Mouse (Mus musculus): ENCODE results near the gene Dynlt1a.
"Not testable (repeated sequence)": the region's sequence is repeated elsewhere in the genome, so short reads cannot be mapped to it uniquely, and the experiment has no call there.

The Dynlt1a gene

DNA sequence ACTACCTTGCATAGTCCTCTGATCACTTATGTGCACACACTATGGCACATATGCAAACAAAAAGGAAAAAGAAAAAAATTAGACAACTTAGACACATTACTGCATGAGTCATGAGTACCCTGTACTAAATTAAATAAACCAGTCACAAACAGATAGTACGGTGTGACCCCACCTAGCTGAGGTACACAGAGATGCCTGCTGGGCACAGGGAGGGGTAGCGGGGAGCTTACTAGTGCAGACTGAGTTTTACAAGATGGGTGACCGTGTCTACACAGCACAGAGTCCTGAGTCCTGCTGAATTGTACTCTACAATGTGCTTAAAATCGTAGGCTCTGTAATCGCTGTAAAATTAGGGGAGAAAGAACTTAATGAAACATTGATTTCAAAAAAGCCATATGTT, 31.1 kb downstream of the Dynlt1a start:
- DNase-seq (ENCODE audit: low spot score) = not testable (repeated sequence)

DNA sequence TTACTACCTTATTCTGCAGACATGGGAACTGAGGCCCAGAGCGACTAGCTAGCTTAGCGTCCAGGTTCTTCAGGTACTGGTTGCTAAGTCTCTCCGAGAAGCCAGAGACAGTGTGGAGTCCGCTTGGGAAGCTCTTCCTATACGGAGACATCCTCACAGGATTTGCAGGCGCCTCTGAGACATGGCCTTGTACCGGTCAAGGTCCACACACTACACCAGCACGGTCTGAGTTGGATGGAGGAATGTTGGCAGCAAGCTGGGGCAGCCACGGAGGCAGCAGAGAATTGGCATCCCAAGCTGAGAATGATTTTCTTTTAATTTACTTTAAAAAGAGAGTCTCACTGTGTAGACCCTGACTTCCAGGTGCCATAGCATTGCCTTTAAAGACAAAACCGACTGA, 34.2 kb downstream of the Dynlt1a start:
- not testable (repeated sequence) for DNase-seq (ENCODE audit: low spot score)

DNA sequence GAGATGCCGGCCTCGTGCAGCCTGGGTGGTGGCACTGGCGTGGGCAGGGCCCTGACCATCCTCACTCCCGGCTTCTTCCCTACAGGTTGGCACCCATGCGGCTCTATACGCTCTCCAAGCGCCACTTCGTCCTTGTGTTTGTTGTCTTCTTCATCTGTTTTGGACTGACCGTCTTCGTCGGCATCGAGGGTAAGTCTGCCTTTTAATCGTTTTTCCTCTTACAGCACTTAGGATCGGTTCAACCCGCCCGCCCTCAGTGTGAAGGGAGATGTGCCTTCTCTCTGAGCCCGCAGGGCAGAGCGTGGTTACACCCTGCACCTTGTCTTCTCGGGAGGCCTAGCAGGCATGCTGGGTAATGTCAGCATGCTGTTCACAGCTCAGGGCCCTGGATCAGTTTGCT, 36.8 kb downstream of the Dynlt1a start:
- DNase-seq (ENCODE audit: low spot score) = not testable (repeated sequence)

DNA sequence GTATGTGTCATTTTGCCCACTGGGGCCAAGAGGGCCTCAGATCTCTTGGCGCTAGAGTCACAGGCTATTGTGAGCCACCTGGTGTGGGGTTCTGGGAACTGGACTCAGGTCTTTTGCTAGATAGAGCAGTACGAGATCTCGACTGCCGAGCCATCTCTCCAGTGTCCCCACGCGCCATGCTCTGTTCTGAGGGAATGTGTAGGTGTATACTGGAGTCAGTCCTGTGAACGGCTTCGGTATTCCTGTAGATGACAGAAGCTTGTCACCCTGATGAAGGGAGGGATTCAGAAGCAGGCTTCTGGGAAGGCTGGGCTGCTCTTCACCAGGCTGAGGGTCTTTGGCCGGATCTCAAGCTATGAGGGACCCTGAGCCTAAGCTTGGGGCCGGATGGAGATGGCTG, 37.5 kb downstream of the Dynlt1a start:
- not testable (repeated sequence) for DNase-seq (ENCODE audit: low spot score)

DNA sequence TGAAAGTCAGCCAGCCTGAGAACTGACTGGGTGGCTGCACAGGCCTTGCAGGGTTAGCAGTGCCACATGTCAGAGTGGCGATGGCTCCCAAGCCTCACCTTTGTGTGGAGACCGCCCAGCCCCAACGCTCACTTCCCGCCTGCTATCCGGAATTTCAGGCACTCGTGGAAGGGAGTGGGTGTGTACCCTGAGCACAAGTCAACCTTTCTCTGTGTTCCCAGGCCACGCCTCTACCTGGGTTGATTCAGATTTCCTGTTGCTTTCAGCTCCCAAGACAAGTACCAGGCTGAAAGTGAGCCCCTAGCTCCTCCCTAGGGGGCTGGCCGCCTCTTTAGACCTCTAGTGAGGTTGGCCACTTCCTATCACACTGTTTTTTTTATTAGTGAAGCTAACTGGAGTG, 38.1 kb downstream of the Dynlt1a start:
- not testable (repeated sequence) for DNase-seq (ENCODE audit: low spot score)

DNA sequence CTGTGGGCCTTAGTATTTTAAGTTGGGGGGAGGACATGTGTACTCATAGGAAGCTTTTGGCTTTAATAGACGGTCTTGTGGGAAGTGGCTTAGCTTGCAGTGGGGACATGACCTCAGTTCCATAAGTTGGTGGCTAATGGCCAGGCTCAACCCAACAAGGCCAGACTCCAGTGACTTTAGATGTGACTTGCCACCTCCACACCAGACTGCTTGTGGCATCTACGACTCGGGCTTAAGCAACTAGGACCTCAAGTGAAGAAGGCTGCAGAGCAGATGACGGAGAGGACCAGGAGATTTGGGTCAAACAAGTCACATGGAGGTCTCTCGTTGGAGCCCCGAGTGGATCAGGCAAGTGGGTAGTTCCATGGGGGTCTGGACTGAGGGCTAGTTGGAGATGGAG, 42.6 kb downstream of the Dynlt1a start:
- not testable (repeated sequence) for DNase-seq (ENCODE audit: low spot score)

DNA sequence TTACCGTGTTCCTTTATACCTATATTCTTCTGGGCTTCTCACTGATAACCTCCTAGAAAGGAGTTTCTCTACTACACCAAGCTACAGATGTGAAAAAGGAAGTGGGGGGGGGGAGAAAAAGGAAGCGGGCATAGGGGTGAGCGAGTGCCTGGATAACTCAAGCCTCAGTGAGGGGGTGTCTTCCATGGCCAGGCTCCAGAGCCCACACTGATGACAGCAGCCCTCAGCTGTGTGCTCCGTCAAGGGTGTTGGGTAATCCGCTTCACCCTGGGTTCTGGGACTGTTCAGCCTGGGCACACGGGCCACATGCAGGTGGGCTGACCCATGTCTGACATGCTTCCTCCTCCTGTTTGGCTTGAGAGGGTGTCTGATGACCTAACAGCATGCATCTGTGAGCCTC, 45.3 kb downstream of the Dynlt1a start:
- not testable (repeated sequence) for DNase-seq (ENCODE audit: low spot score)

DNA sequence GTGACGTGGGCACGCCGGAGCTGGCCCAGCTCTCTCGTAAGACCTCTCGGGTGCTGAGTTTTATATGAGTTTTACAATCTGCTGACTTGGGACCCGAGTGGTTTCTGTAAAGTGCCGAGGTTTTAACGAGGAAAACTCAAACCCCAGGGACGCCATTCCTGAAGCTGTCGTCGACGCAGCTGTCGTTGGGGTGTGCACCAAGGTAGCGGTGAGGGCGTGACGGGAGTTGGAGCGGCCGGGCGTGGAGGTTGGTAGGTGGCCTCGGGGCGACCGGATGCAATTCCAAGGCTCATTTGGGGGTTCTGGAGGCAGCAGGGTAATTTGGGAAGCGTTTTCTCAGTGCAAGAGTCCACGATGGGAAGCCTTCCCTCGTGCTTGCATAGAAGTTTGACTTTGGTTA, 46.5 kb downstream of the Dynlt1a start:
- DNase-seq (ENCODE audit: low spot score) = not testable (repeated sequence)

DNA sequence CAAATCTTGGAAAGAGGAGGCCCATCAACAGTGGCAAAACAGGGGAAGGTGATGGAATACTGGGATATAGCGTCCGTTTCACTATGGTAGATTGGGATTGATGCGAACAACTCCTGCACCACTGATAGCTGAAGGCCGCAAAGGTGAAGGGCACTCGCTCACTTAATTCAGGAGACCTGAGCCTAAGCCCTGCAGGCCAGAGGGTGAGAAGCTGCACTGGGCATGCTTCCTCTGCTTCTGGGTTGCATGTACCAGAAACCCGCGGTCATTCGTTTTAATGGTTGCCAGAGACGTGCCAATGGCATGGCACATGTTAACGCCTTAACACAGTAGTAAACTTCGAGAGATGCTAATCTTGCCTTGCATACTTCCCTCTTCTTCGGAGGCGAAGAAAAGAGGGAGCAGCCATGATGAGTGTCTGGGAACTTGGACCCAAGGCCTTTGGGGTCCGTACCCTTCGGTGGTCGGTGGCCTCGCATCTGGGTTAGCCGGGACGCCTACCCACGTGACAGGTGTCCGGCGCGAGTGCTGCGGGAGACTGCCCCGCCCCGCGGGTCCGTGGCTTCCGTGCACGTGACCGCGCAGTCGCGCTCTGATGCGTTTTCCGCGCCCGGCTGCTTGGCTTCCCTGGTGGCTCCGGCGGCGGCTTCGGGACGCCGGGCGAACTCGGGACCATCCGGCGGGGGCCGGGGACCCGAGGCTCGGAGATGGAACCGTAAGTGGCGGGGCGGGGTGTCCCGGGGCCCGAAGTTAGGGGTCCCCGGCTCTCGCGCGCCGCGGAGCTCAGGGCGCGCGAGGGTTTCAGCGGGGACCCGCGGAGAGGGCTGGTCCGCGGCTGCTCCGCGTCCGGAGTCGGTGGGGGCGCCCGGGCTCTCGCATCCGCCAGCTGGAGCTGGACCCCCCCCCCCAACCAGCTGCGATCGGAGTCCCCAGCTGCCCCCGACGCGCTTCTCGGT, 47.1 kb downstream of the Dynlt1a start:
- DNase-seq (ENCODE audit: low spot score) = not testable (repeated sequence)

DNA sequence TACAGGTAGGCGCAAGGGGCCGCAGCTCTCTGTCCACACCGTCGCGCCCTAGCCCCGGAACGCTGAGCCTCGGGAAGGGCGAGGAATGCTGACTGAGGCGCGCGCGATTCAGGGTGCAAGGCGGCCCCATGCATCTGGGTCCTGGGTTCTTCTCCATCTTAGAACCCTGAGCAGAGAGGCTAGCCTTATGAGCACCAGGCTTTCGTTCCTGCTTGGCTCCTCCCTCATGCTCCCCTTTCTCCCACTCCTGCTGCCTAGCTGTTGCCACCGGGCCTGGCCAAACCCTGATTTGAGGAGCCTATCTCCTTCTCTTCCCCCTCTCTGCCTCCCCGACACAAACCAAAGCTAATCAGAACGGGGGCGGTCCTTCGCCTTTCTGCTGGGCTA, 60.2 kb downstream of the Dynlt1a start:
- not testable (repeated sequence) for DNase-seq (ENCODE audit: low spot score)

DNA sequence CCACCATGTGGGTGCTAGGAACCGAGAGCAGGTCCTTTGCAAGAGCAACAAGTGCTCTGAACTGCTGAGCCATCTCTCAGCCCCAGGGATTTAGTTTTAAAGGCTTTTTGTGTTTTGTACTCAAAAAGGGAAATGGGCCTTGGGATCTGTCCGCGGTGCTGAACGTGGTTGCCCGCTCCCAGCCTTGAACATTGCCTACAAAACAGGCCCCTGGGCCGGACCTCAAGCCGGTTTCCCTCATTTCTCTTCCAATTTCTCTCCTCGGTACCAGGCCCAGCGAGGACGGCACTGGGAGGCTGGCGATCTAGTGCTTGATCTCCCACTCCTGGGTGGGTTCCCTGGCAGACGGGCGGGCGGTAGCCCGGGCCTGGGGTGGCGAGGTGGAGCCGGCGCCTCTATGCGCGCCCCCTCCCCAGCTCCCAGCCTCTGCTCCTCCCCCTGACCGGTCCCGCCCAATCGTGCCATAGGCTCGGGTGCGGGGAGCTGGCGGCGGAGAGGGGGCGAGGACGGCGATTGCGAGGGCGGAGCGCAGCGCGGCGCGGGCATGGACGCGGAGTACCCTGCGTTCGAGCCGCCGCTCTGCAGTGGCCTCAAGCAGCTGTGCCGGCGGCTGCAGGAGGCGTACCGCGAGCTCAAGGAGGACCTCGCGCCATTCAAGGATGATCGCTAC, 60.8 kb downstream of the Dynlt1a start, which contains the start of gene Tmem181a:
Gene Tmem181a, plus strand, starts transcription at position 461 of the 670 bp plus-strand sequence.
- DNase-seq (ENCODE audit: low spot score) = not testable (repeated sequence)
